Mouse (Mus musculus) lung, adult 2 months (tissue): ENCODE measurements around the gene Ppp1r14d. TPM values are rescaled to one million over a fixed set of nuclear protein-coding genes. Genes with fewer than 3 reads are reported as not detected.
A peak's percentile ranks its signal among the peaks of the same experiment; 100 is the strongest.

Experiments
- DNase-seq: peaks from one replicate; pipeline ENCODE4 v3.0.0; 2022
- H3K4me1 ChIP-seq: fragments of 200-500 bp; 2 replicates; pipeline ENCODE4 v1.6.1; 2011; ENCODE audit warnings: low read length; ENCODE audit not compliant: control insufficient read depth, insufficient read depth
- H3K4me3 ChIP-seq: fragments of 200-500 bp; replicated peaks from 2 replicates; pipeline ENCODE3; 2011; ENCODE audit warnings: low read depth, mild to moderate bottlenecking, control low read depth, low read length; ENCODE audit errors: extremely low read depth
- CTCF ChIP-seq: fragments of 200-500 bp; IDR thresholded peaks from 2 replicates; pipeline ENCODE4 v1.5.1; 2011; ENCODE audit warnings: mild to moderate bottlenecking, low read length, control low read depth; ENCODE audit not compliant: insufficient read depth
- POLR2A ChIP-seq: fragments of 200-500 bp; IDR thresholded peaks from 2 replicates; pipeline ENCODE4 v1.6.1; 2011; ENCODE audit warnings: low read depth, mild to moderate bottlenecking, control low read depth, low read length, borderline replicate concordance; ENCODE audit errors: extremely low read depth
- WGBS: fragments of 180-500 bp; shearing (Covaris S2); methylation state at CpG from one replicate; pipeline ENCODE4 v1.1.7; 2018; 5-methylcytosine and 5-hydroxymethylcytosine counted together
- polyA plus RNA-seq: library from polyadenylated mRNA; depleted of rRNA; stranded (reverse); fragments of >200 nt; gene quantifications from 2 replicates; pipeline ENCODE4 v1.2.3, GENCODE M21; 2012

Ppp1r14d gene
- polyA plus RNA-seq, 1 experiment: 1.9 TPM

GRCm38 (mm10) chr2:119198934-119199333, 30.8 kb downstream of the Ppp1r14d start:
- no peak for TF ChIP-seq POLR2A
- no peak for TF ChIP-seq CTCF
- WGBS: 67% methylated on average over 3 of the region's 3 CpGs

GRCm38 (mm10) chr2:119198049-119198448, 31.7 kb downstream of the Ppp1r14d start:
- 55% methylated on average over 1 of the region's 1 CpGs for WGBS
- TF ChIP-seq POLR2A: no peak
- no peak for TF ChIP-seq CTCF

More at GRCm38 (mm10) chr2:119198934-119199333, 30.8 kb downstream of the Ppp1r14d start:
- no peak for DNase-seq
- Histone ChIP-seq H3K4me1 (peaks cover 11% of the 10 kb centered on the region), H3K4me3 (no peak overlapping the region)

GRCm38 (mm10) chr2:119197493-119197892, 32.2 kb downstream of the Ppp1r14d start:
- TF ChIP-seq POLR2A (no peak), CTCF (no peak)
- DNase-seq: no peak
- Histone ChIP-seq H3K4me1 (peaks cover 2% of the 10 kb centered on the region; the same call in 1 of the 2 replicates), H3K4me3 (no peak overlapping the region)
- 47% methylated on average over 1 of the region's 1 CpGs for WGBS

More at GRCm38 (mm10) chr2:119198049-119198448, 31.7 kb downstream of the Ppp1r14d start:
- DNase-seq: no peak
- Histone ChIP-seq H3K4me3 (no peak overlapping the region), H3K4me1 (peaks cover 7% of the 10 kb centered on the region)

DNA sequence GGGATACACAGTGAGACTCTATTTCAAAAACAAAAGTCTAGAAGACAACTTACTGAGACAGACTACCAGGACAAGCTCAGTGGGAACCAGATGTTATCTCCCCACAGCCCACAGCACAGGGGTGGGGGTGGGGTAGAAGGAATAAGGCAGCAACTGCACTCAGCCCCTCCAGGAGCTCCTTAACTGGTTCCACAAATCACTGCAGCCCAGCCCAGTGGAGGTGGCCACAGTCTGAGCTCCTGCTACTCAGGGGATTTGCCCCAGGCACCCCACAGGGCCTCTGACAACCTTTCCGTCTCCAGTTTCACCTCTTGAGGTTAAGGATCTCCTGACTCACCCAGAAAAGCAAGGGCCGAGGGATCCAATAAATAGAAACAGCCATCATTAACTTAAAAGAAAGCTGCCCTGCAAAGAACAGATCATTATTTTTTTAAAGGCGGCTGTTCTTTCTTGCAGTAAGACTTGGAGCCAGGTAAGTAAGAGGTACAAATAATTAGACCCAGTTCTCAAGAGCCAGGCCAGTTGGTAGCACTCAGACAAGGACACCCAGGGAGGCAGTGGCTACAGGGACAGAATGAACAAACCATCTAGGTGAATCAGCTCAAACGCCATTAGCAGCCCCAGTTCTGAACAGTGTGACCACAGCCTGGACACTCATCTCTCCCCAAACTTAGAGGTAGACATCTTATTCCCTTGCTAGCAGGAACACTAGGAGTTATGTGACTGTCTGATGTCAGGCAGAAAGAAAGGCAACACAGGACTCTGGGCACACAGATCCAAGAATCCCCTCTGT, 33.2 kb downstream of the Ppp1r14d start:
- no peak for TF ChIP-seq CTCF
- TF ChIP-seq POLR2A: no peak
- H3K4me1 ChIP-seq: 0 out of 2 replicates have a peak, but pooled peaks cover 2% of the 10 kb centered on the region
- 63% methylated on average over 4 of the region's 4 CpGs for WGBS
- no peak for DNase-seq
- H3K4me3 ChIP-seq: no peak overlapping the region

GRCm38 (mm10) chr2:119194140-119194539, 35.6 kb downstream of the Ppp1r14d start:
- H3K4me3 ChIP-seq: no peak overlapping the region
- peaks cover 3% of the 10 kb centered on the region for H3K4me1 ChIP-seq
- no peak for DNase-seq
- no peak for TF ChIP-seq POLR2A
- no peak for TF ChIP-seq CTCF
- WGBS: 77% methylated on average over 5 of the region's 5 CpGs

DNA sequence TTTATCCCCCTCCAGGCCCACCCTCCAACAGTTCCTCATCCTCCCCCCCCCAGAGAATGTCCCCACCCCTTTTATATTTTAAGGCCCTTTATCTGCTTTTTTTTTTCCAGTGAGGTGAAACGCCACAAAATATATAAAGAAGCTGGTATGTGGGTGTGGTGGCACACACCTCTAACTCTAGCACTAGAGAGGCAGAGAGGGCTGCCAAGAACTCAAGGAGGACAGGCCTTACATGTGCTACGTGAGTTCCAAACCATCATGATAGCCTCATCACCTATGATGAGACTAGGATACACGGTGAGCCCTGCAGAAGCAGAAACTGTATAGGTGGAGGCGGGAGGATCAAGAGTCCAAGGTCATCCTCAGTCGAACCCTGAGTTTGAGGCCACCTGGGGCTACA, 38.7 kb downstream of the Ppp1r14d start:
- no peak overlapping the region for H3K4me3 ChIP-seq
- peaks cover 3% of the 10 kb centered on the region for H3K4me1 ChIP-seq
- DNase-seq: no peak
- no peak for TF ChIP-seq POLR2A
- no peak for TF ChIP-seq CTCF
- 61% methylated on average over 5 of the region's 5 CpGs for WGBS

GRCm38 (mm10) chr2:119189029-119189710, 40.5 kb downstream of the Ppp1r14d start:
- WGBS: 5% methylated on average over 15 of the region's 15 CpGs
- TF ChIP-seq CTCF: peak; percentile 85
- no peak for TF ChIP-seq POLR2A
- Histone ChIP-seq H3K4me1 (peaks cover 3% of the 10 kb centered on the region), H3K4me3 (peak overlapping the region; percentile 43)
- peak; percentile 88 for DNase-seq

- no peak for DNase-seq
- TF ChIP-seq POLR2A (no peak), CTCF (no peak)
- Histone ChIP-seq H3K4me1 (no peaks in the 10 kb centered on the region), H3K4me3 (no peak overlapping the region)
- WGBS: 93% methylated on average over 7 of the region's 7 CpGs
Observed at GRCm38 (mm10) chr2:119182914-119183313, 46.8 kb downstream of the Ppp1r14d start.

DNA sequence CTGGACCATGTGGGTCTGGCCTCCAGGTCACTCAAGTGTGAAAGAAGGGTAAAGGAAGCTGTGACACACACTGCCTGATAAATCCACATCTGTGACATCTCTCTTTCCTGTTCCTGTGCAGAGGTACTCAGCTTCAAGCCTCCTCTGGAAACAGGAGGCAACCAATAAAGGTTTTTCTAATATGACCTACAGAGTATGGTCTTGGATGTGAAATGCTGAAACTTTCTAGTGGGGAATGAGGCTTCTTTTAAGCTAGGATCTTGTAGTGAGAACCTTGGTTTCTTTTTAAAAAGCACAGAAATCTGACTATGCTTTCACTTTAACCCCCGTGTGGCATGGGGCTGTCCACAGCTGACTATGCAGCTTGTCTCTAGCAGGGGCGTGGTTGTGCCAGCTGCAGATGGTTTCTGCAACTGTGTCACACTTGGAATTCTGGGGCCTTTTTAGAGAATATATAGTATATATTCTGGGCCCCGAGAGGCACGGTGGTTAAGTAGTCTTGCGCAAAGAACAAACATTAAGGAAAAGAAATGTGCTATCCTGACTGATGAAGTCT, 52.2 kb downstream of the Ppp1r14d start:
- no peak for DNase-seq
- WGBS: 72% methylated on average over 5 of the region's 5 CpGs
- no peak overlapping the region for H3K4me3 ChIP-seq
- 0 out of 2 replicates have a peak, but pooled peaks cover 2% of the 10 kb centered on the region for H3K4me1 ChIP-seq
- TF ChIP-seq CTCF (no peak), POLR2A (no peak)
